Mouse (Mus musculus) thymus, postnatal 4 days (tissue): ENCODE measurements around the gene Rara.
A peak's percentile ranks its signal among the peaks of the same experiment; 100 is the strongest.

ENCODE experiments used
- DNase-seq: peaks from one replicate; pipeline ENCODE4 v3.0.0; 2021

Rara gene

GRCm38 (mm10) chr11:98954373-98954772, 26.8 kb downstream of the Rara start:
- DNase-seq, result peak; percentile 92

- no peak for DNase-seq
These were observed 27.4 kb downstream of the Rara start for GRCm38 (mm10) chr11:98954801-98955706.

GRCm38 (mm10) chr11:98955707-98956235, 28.2 kb downstream of the Rara start:
- DNase-seq, result peak; percentile 44

- no peak for DNase-seq
These were observed 28.7 kb downstream of the Rara start for GRCm38 (mm10) chr11:98956340-98956739.

GRCm38 (mm10) chr11:98959437-98960312, 32.1 kb downstream of the Rara start:
- DNase-seq, result peak; percentile 82

GRCm38 (mm10) chr11:98960313-98960906, 32.8 kb downstream of the Rara start:
- DNase-seq, result peak; percentile 93

GRCm38 (mm10) chr11:98961051-98961592, 33.5 kb downstream of the Rara start:
- peak; percentile 53 for DNase-seq

- peak; percentile 75 for DNase-seq
These were observed 34.1 kb downstream of the Rara start for GRCm38 (mm10) chr11:98961766-98962165.

GRCm38 (mm10) chr11:98962421-98963095, 34.9 kb downstream of the Rara start:
- DNase-seq, result peak; percentile 53

- peak; percentile 90 for DNase-seq
These were observed 35.8 kb downstream of the Rara start for GRCm38 (mm10) chr11:98963191-98964021.

GRCm38 (mm10) chr11:98964201-98964615, 36.6 kb downstream of the Rara start:
- DNase-seq, result no peak

GRCm38 (mm10) chr11:98964616-98965415, 37.2 kb downstream of the Rara start:
- DNase-seq, result peak; percentile 76

- DNase-seq, result peak; percentile 63
These were observed 37.9 kb downstream of the Rara start for GRCm38 (mm10) chr11:98965416-98966077.

- DNase-seq, result peak; percentile 61
These were observed 39.0 kb downstream of the Rara start for GRCm38 (mm10) chr11:98966499-98967141.

GRCm38 (mm10) chr11:98968079-98968478, 40.5 kb downstream of the Rara start:
- peak; percentile 16 for DNase-seq

- DNase-seq, result peak; percentile 35
These were observed 41.3 kb downstream of the Rara start for GRCm38 (mm10) chr11:98968716-98969495.

GRCm38 (mm10) chr11:98969496-98969927, 41.9 kb downstream of the Rara start:
- DNase-seq, result peak; percentile 27
